Mouse (Mus musculus) C2C12 (cell line): Measurements from ENCODE around the gene Ccdc30. TPM values are rescaled to one million over a fixed set of nuclear protein-coding genes. Genes with fewer than 3 reads are reported as not detected.

Experiments
- H3K27me3 ChIP-seq: one replicate; pipeline ENCODE4 v1.6.1; 2011; ENCODE audit not compliant: control insufficient read depth, insufficient read depth, insufficient read length
- H3K36me3 ChIP-seq: one replicate; pipeline ENCODE4 v1.6.1; 2011; ENCODE audit not compliant: control insufficient read depth, insufficient read depth
- H3K4me3 ChIP-seq: one replicate; pipeline ENCODE4 v1.5.1; 2011; ENCODE audit warnings: mild to moderate bottlenecking, control low read depth; ENCODE audit not compliant: poor library complexity, insufficient read depth, severe bottlenecking
- H3K79me2 ChIP-seq: one replicate; pipeline ENCODE4 v1.6.1; 2011; ENCODE audit not compliant: control insufficient read depth, insufficient read depth
- H3K79me3 ChIP-seq: one replicate; pipeline ENCODE4 v1.6.1; 2011; ENCODE audit warnings: low read depth, control low read depth
- H3ac ChIP-seq: one replicate; pipeline ENCODE3; 2011; ENCODE audit warnings: low read depth; ENCODE audit not compliant: control insufficient read depth, insufficient read length
- CEBPB ChIP-seq: IDR thresholded peaks from one replicate; pipeline ENCODE4 v1.6.1; 2011; ENCODE audit warnings: low read depth, mild to moderate bottlenecking, control low read depth, moderate library complexity
- CTCF ChIP-seq: IDR thresholded peaks from one replicate; pipeline ENCODE4 v1.5.1; 2011; ENCODE audit not compliant: control insufficient read depth, insufficient read depth, insufficient read length
- FOSL1 ChIP-seq: IDR thresholded peaks from one replicate; pipeline ENCODE4 v1.8.0; 2011; ENCODE audit warnings: mild to moderate bottlenecking, low read length; ENCODE audit not compliant: poor library complexity, insufficient read depth, severe bottlenecking
- MAX ChIP-seq: IDR thresholded peaks from one replicate; pipeline ENCODE4 v1.6.1; 2011; ENCODE audit warnings: mild to moderate bottlenecking, control low read depth
- MYOD1 ChIP-seq: IDR thresholded peaks from one replicate; pipeline ENCODE4 v1.6.1; 2011; ENCODE audit warnings: low read depth; ENCODE audit not compliant: control insufficient read depth, insufficient read length
- MYOG ChIP-seq: IDR thresholded peaks from one replicate; pipeline ENCODE4 v1.6.1; 2011; ENCODE audit not compliant: control insufficient read depth, insufficient read length; ENCODE audit errors: extremely low read depth
- USF1 ChIP-seq: IDR thresholded peaks from one replicate; pipeline ENCODE4 v1.6.1; 2011; ENCODE audit warnings: low read depth, mild to moderate bottlenecking, control low read depth, moderate library complexity
- long read RNA-seq, 2 experiments: library from polyadenylated mRNA; unstranded; transcript quantifications; one replicate each; pipeline ENCODE4 v2.0.0; 2019 to 2020
- polyA plus RNA-seq: library from polyadenylated mRNA; unstranded; fragments of >200 nt; fragmentation: generic; extraction: Trizol; gene quantifications from one replicate; pipeline ENCODE4 v1.2.1, GENCODE M21; 2012; ENCODE audit warnings: missing spikeins

Ccdc30 gene
- 0.22 TPM for polyA plus RNA-seq
- long read RNA-seq, experiment 1: 0 reads
- long read RNA-seq, experiment 2, partial matches to known transcripts: 0 of 2 reads
- long read RNA-seq, experiment 2, other reads (novel, unspliced or antisense): 2 of 2 reads

DNA sequence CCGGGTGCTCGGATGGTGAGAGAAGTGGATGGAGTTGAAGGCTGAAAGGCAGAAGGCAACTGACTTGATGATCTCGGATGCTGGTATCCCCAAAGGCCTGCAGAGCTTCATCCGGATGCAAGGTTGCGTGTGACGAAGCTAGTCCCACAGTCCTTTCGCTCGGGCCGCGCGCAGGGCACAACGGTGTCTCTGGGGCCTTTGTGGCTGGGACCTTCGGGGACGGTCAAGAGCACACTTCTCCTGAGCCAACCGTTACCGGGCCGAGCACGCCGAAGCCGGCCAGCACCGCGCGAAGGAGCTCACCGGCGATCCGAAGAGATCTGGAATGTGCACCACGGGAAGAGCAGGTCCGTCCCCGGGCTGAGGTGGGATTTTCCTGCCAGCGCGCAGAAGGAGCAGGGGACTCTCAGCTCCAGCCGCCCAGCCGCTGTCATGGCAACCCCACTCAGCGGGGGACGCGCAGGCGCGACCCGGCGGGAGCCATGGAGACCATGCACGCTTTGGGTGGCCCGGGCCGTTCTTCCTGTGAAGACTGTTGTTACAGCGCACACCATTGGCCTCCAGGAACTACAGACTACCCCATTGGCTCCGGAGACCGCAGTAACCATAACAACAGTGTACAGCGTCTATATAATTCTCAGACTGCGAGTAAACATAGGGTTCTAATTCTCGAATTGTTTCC, at the start of gene Ccdc30:
Ccdc30 (minus strand) TSS at position 450 of the 682 bp plus-strand sequence.
- Histone ChIP-seq H3K27me3 (peaks cover 5% of the 10 kb centered on the region), H3K79me2 (no peaks in the 10 kb centered on the region), H3K79me3 (no peaks in the 10 kb centered on the region), H3K4me3 (peak within 1 kb of the TSS; percentile 31), H3K36me3 (peaks cover 4% of the 10 kb centered on the region), H3ac (peak within 1 kb of the TSS; percentile 36)
- no peak for TF ChIP-seq MAX
- no peak for TF ChIP-seq CEBPB
- TF ChIP-seq USF1: no peak
- TF ChIP-seq MYOD1: no peak
- TF ChIP-seq FOSL1: no peak
- no peak for TF ChIP-seq MYOG
- no peak for TF ChIP-seq CTCF

DNA sequence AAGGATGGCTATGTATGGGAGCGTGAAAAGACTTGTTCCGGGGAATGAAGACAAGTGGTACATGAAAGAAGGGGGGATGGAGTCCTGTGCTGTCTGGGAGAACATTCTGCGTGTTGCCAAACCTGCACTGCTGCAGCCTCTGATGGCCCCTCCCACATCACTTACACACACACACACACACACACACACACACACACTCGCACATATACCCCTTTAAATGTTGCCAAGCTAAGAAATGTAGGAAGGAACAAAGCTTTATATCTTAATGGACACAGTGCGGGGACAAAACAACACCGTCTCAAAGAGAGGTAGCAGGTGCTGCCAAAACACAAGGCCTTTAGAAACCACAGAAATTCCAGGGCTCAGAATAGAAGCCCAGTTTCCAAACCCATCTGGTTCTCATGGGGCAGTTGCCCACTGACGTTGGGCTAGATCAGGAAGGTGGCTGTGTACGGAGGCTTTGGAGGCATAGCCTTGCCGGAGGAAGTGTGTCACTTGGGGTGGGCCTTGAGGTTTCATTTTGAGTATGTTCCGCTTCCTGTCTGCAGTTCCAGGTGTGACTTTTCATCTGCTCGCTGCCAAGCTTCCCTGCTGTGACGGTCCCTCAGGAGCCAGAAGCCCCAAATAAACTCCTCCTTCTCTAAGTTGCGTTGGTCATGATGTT, 48.6 kb upstream of the Ccdc30 start:
- H3K27me3 ChIP-seq: peaks cover 34% of the 10 kb centered on the region
- TF ChIP-seq CTCF: no peak
- no peak for TF ChIP-seq MAX
- no peak for TF ChIP-seq MYOG
- no peak for TF ChIP-seq MYOD1
- TF ChIP-seq USF1: no peak
- no peak for TF ChIP-seq CEBPB
- TF ChIP-seq FOSL1: no peak
- H3ac ChIP-seq: no peak overlapping the region
- H3K4me3 ChIP-seq: no peak overlapping the region
- no peaks in the 10 kb centered on the region for H3K79me2 ChIP-seq
- no peaks in the 10 kb centered on the region for H3K79me3 ChIP-seq
- H3K36me3 ChIP-seq: no peaks in the 10 kb centered on the region

DNA sequence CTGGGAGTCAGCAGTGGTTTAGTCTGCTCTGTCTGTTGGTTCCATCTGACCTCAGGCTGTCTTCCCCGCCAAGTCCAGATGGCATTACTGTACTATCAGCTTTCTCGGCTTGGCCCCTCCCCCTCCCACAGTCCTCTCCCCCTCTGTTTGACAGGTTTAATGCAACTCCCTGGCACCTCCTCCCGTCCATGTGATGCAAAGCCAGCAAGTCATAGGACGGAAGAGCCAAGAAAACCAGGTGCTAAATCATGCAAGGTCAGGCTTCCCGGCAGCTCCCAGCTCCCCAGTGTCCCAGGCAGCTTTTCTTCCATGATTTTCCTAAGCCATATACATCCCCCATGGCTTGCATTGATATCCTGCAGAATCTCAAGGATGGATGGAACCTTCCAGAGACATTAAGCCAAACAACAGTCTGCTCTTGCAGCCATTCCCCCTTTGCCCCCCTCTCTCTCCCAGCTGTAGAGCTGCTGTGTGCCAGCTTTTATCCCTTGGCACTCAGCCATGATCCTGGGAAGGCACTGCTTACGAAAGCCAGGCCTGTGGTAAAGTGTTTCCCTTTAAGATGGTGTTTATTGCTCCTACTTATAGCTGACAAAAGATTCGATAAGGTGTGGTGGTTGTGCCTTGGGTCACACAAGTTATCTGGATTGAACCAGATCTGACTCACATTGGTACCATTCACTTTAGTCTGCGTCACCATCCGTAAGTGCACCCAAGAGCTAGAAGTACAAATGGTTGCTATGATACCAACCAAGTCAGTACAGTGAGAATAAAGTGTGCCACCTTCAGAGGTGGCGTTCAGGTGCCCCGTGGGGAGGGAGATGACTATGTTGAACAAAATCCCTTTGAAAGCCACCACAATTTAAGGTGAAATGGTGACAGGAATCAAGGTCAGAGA, 47.8 kb upstream of the Ccdc30 start:
- H3ac ChIP-seq: no peak overlapping the region
- peaks cover 32% of the 10 kb centered on the region for H3K27me3 ChIP-seq
- H3K4me3 ChIP-seq: no peak overlapping the region
- no peaks in the 10 kb centered on the region for H3K79me3 ChIP-seq
- no peaks in the 10 kb centered on the region for H3K79me2 ChIP-seq
- TF ChIP-seq CEBPB (no peak), MAX (no peak)
- H3K36me3 ChIP-seq: no peaks in the 10 kb centered on the region

DNA sequence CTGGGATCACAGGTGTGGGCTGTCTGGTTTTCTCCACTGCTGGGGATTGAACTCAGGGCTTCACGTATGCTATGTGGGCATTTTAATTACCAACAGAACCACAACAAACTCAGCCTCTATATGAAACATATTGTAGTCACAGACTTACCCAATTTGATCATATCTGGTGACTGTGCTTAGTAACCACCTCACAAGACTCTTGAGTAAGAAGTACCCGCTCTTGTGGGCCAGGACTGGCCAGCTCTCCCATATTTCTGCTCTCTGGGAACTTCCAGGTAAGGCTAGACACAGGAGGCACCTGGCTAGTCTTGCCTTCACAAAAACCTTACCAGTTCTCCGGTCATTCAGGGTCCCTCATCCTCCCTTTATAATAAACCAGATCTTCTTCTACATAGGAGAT, 47.1 kb upstream of the Ccdc30 start:
- Histone ChIP-seq H3K79me3 (no peaks in the 10 kb centered on the region), H3ac (no peak overlapping the region), H3K36me3 (no peaks in the 10 kb centered on the region), H3K4me3 (no peak overlapping the region), H3K27me3 (peaks cover 26% of the 10 kb centered on the region), H3K79me2 (no peaks in the 10 kb centered on the region)
- TF ChIP-seq MAX (no peak), FOSL1 (no peak), CEBPB (no peak), MYOG (no peak), MYOD1 (no peak), CTCF (no peak), USF1 (no peak)

DNA sequence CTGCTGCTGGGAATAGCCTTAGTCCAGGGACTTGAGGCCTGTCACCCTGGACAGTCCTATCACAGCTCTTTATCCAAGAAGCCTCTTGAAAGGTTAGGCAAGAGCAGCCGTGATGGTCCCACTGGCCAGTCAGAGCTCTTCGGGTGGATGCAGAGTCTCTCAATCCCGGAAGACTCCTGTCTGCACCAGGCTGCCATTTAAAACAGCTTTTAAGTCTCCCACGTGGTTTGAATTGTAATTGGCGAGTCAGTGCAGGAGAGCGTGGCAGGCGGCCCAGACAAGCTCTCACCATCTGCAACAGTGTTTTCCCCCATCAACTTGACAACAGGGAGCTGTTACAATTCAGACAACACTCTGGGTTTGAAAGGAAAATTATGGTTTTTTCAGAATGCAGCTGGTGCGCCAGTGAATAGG, 45.4 kb upstream of the Ccdc30 start:
- Histone ChIP-seq H3K79me3 (no peaks in the 10 kb centered on the region), H3ac (no peak overlapping the region), H3K79me2 (no peaks in the 10 kb centered on the region), H3K36me3 (no peaks in the 10 kb centered on the region), H3K4me3 (no peak overlapping the region), H3K27me3 (peaks cover 18% of the 10 kb centered on the region)
- TF ChIP-seq USF1 (no peak), FOSL1 (no peak), MAX (no peak), MYOD1 (no peak), MYOG (no peak), CEBPB (no peak), CTCF (no peak)
